ENCODE assay signal across 8 mouse cellular contexts in the genomic region with DNA sequence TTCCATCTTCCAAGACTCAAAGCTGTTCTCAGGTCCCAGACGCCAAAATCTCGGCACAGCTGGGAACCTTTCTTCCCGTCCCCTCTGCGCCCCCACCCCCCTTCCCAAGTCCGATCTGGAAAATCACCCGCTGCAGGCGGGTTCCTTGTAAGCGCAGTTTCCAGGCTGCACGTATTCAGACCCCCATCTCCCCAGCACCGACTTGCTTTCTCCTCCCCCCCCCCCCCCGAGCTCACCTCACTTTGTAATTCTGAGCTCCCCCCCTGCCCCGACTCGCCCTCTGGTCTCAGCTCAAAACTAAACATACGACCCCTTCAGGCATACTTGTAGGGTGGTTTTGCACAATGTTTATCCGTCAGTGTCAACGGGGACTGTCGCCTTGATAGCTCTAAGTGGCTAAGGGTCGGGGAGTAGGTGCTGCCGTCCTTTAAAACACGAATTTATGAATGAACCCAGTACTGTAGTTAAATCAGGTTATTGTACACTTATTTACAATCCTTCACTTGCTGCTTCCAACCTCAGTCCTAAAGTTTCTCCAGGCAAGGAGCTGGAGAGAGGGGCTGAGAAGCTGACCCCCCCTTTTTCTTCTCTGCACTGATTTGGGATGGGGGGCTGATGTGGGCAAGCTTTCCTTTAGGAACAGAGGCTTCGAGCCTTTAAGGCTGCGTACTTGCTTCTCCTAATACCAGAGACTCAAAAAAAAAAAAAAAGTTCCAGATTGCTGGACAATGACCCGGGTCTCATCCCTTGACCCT. TPM values are rescaled to one million over a fixed set of nuclear protein-coding genes. Genes with fewer than 3 reads are reported as not detected.
A peak's percentile ranks its signal among the peaks of the same experiment; 100 is the strongest.
DNase-seq lines count a peak whose midpoint lies in the region; ATAC-seq and TF ChIP-seq lines count a peak whose summit lies in the region.

No protein-coding gene starts in this region.

- peak overlapping the region; percentile 60 for H3K9ac ChIP-seq in kidney, postnatal 0 days (ENCODE audit: low read depth, low read length)
- H3K9ac ChIP-seq in heart, postnatal 0 days (replicated peaks; ENCODE audit: low read depth, low read length), result peak overlapping the region; percentile 66

- peaks cover 11% of the 10 kb centered on the region; the same call in 1 of the 2 replicates for H3K27me3 ChIP-seq in kidney, postnatal 0 days (ENCODE audit: insufficient read depth, low read length)
- no peaks in the 10 kb centered on the region for H3K27me3 ChIP-seq in heart, postnatal 0 days (ENCODE audit: control insufficient read depth, insufficient read depth, low read length)
- peaks cover 66% of the 10 kb centered on the region for H3K27me3 ChIP-seq in midbrain, embryonic 10.5 days (ENCODE audit: low read depth, poor library complexity, severe bottlenecking)

- H3K9me3 ChIP-seq in kidney, postnatal 0 days (replicated peaks; ENCODE audit: low read length), result no peaks in the 10 kb centered on the region
- no peaks in the 10 kb centered on the region for H3K9me3 ChIP-seq in heart, postnatal 0 days (replicated peaks; ENCODE audit: control insufficient read depth, low read length)
- H3K9me3 ChIP-seq in midbrain, embryonic 10.5 days (replicated peaks), result no peaks in the 10 kb centered on the region

- peak overlapping the region; percentile 99 for H3K4me2 ChIP-seq in kidney, postnatal 0 days (ENCODE audit: low read length)
- H3K4me2 ChIP-seq in heart, postnatal 0 days (ENCODE audit: low read depth, low read length), result peak overlapping the region; percentile 93

- ATAC-seq in kidney, postnatal 0 days (replicated peaks; ENCODE audit: low FRiP score, low read depth), result 0 out of 2 replicates have a peak, but pooled peaks have one; percentile 2
- no peak for ATAC-seq in heart, postnatal 0 days (ENCODE audit: insufficient read depth, low read depth)

- WGBS in kidney, postnatal 0 days, result under 1% methylated on average over 23 of the region's 23 CpGs
- WGBS in heart, postnatal 0 days, result under 1% methylated on average over 23 of the region's 23 CpGs
- under 1% methylated on average over 23 of the region's 23 CpGs for WGBS in midbrain, embryonic 10.5 days

- peaks cover 17% of the 10 kb centered on the region for H3K4me1 ChIP-seq in kidney, postnatal 0 days (replicated peaks; ENCODE audit: insufficient read depth, low read length)
- H3K4me1 ChIP-seq in heart, postnatal 0 days (ENCODE audit: control insufficient read depth, insufficient read depth), result peaks cover 20% of the 10 kb centered on the region
- peaks cover 50% of the 10 kb centered on the region for H3K4me1 ChIP-seq in midbrain, embryonic 10.5 days

- H3K4me3 ChIP-seq in kidney, postnatal 0 days (replicated peaks; ENCODE audit: low read depth, low read length), result peak overlapping the region; percentile 55
- peak overlapping the region; percentile 69 for H3K4me3 ChIP-seq in heart, postnatal 0 days (ENCODE audit: low read depth, low read length)
- H3K4me3 ChIP-seq in midbrain, embryonic 10.5 days, result peak overlapping the region; percentile 70

- H3K27ac ChIP-seq in kidney, postnatal 0 days, result peak overlapping the region; percentile 78
- H3K27ac ChIP-seq in heart, postnatal 0 days (ENCODE audit: low read depth), result peak overlapping the region; percentile 91
- peak overlapping the region; percentile 85 for H3K27ac ChIP-seq in midbrain, embryonic 10.5 days (replicated peaks)

- no peak; the same call in 1 of the 2 replicates for TF ChIP-seq CTCF in kidney, postnatal 0 days (IDR thresholded peaks at IDR 0.05; ENCODE audit: low read depth)
- TF ChIP-seq CTCF in heart, postnatal 0 days (IDR thresholded peaks at IDR 0.05; ENCODE audit: low read depth), result no peak

- H3K36me3 ChIP-seq in kidney, postnatal 0 days (ENCODE audit: insufficient read depth, low read length), result no peaks in the 10 kb centered on the region
- H3K36me3 ChIP-seq in heart, postnatal 0 days (replicated peaks; ENCODE audit: control insufficient read depth, insufficient read depth, low read length), result peaks cover 13% of the 10 kb centered on the region
- H3K36me3 ChIP-seq in midbrain, embryonic 10.5 days, result no peaks in the 10 kb centered on the region

- DNase-seq in kidney, postnatal 0 days (ENCODE audit: low spot score), result peak; percentile 58
- DNase-seq in kidney, postnatal 14 days, result no peak
- peak; percentile 42 for DNase-seq in ZHBTc4 (ENCODE audit: low read depth, low spot score)
- DNase-seq in heart, postnatal 0 days (ENCODE audit: low spot score), result peak; percentile 49
- no peak for DNase-seq in midbrain, embryonic 10.5 days (ENCODE audit: low spot score)
- no peak for DNase-seq in layer of hippocampus, postnatal 14 days (ENCODE audit: low spot score in 2 of 2)
- no peak for DNase-seq in layer of hippocampus, adult 11-12 months (ENCODE audit: low spot score)
- no peak for DNase-seq in cerebellum, adult 18-20 months

- no peak for TF ChIP-seq EP300 in heart, postnatal 0 days (IDR thresholded peaks at IDR 0.05; ENCODE audit: low read depth)

RNA-seq across cellular contexts. Expression of a gene that starts 0.9 kb away (rescaled TPM):
- 3.5 and 3.9 TPM in 2 replicates for polyA plus RNA-seq in kidney, postnatal 0 days (2015; fragmentation: Nextera tagmentation; extraction: Ambion mirVana)
- 12.8 and 18.5 TPM in 2 replicates for total RNA-seq in heart, postnatal 0 days (2014; rRNA removed; ENCODE audit: low replicate concordance)
- polyA plus RNA-seq in heart, postnatal 0 days (2015; fragmentation: Nextera tagmentation; extraction: Ambion mirVana), result 1.6 and 2.7 TPM in 2 replicates
- polyA plus RNA-seq in midbrain, embryonic 10.5 days (2016; fragmentation: Nextera tagmentation; extraction: Ambion mirVana), result 0.54 and 1.1 TPM in 2 replicates
- 10 to 100 TPM; 12.9 to 16.5 TPM for total RNA-seq in layer of hippocampus, postnatal 14 days (2021)

Comparison
In these comparisons a context has a peak if more than half of its experiments do, and no peak if none do; other contexts are left out.
1. DNase-seq: peak in kidney, postnatal 0 days (single experiment), ZHBTc4 (single experiment) and heart, postnatal 0 days (single experiment); none in kidney, postnatal 14 days (single experiment), midbrain, embryonic 10.5 days (single experiment), layer of hippocampus, postnatal 14 days (0 of 2), layer of hippocampus, adult 11-12 months (single experiment) and cerebellum, adult 18-20 months (0 of 2).
2. Peak in every context shown above with its lines, with median percentiles within 50 percentile points of each other: H3K27ac ChIP-seq and H3K4me3 ChIP-seq.